Mouse (Mus musculus): ENCODE measurements around the gene Ctdsp2.

Ctdsp2 gene

GRCm38 (mm10) chr10:126978277-126978994 is at the start of gene Ctdsp2:
Gene Ctdsp2 (plus strand): TSS chr10:126978717.
- peak; percentile 100 for DNase-seq

- DNase-seq, result no peak
Measured at GRCm38 (mm10) chr10:126928819-126929206, 49.7 kb upstream of the Ctdsp2 start.

- DNase-seq, result no peak
Measured at GRCm38 (mm10) chr10:126929543-126929942, 49.0 kb upstream of the Ctdsp2 start.

- DNase-seq, result peak; percentile 55
Measured at GRCm38 (mm10) chr10:126930270-126931121, 48.0 kb upstream of the Ctdsp2 start.

- DNase-seq, result no peak
Measured at GRCm38 (mm10) chr10:126931123-126931759, 47.3 kb upstream of the Ctdsp2 start.

- no peak for DNase-seq
Measured at GRCm38 (mm10) chr10:126931760-126932139, 46.8 kb upstream of the Ctdsp2 start.

- no peak for DNase-seq
Measured at GRCm38 (mm10) chr10:126934561-126934960, 44.0 kb upstream of the Ctdsp2 start.

- no peak for DNase-seq
Measured at GRCm38 (mm10) chr10:126935121-126935520, 43.4 kb upstream of the Ctdsp2 start.

- DNase-seq, result no peak
Measured at GRCm38 (mm10) chr10:126935556-126936381, 42.7 kb upstream of the Ctdsp2 start.

- DNase-seq, result no peak
Measured at GRCm38 (mm10) chr10:126940949-126941348, 37.6 kb upstream of the Ctdsp2 start.

GRCm38 (mm10) chr10:126945531-126945930 is 33.0 kb upstream of the Ctdsp2 start:
- no peak for DNase-seq

GRCm38 (mm10) chr10:126949824-126950223 is 28.7 kb upstream of the Ctdsp2 start:
- no peak for DNase-seq

GRCm38 (mm10) chr10:126950572-126950971 is 27.9 kb upstream of the Ctdsp2 start:
- no peak for DNase-seq

GRCm38 (mm10) chr10:126952375-126952774 is 26.1 kb upstream of the Ctdsp2 start:
- DNase-seq, result no peak

GRCm38 (mm10) chr10:126953029-126953471 is 25.5 kb upstream of the Ctdsp2 start:
- DNase-seq, result no peak

GRCm38 (mm10) chr10:126956692-126957358 is 21.7 kb upstream of the Ctdsp2 start:
- peak; percentile 40 for DNase-seq

- peak; percentile 87 for DNase-seq
Measured at GRCm38 (mm10) chr10:126957359-126958107, 21.0 kb upstream of the Ctdsp2 start.

GRCm38 (mm10) chr10:126960496-126960895 is 18.0 kb upstream of the Ctdsp2 start:
- no peak for DNase-seq

GRCm38 (mm10) chr10:126961757-126962156 is 16.8 kb upstream of the Ctdsp2 start:
- no peak for DNase-seq

GRCm38 (mm10) chr10:126962271-126962965 is 16.1 kb upstream of the Ctdsp2 start:
- peak; percentile 61 for DNase-seq

GRCm38 (mm10) chr10:126962966-126963330 is 15.6 kb upstream of the Ctdsp2 start:
- DNase-seq, result no peak
